Mouse (Mus musculus) G1E-ER4 (cell line): ENCODE measurements around the gene Rftn1. TPM values are rescaled to one million over a fixed set of nuclear protein-coding genes. Genes with fewer than 3 reads are reported as not detected.

ENCODE experiments used
- GATA1 ChIP-seq: IDR thresholded peaks from one replicate; pipeline ENCODE4 v1.8.0; 2012; ENCODE audit warnings: low read length, inconsistent platforms
- polyA plus RNA-seq: library from polyadenylated mRNA; stranded (reverse); fragments of >175 nt; gene quantifications from 2 replicates; pipeline ENCODE4 v1.2.3, GENCODE M21; 2012

The Rftn1 gene
- polyA plus RNA-seq, 1 experiment: not detected

GRCm38 (mm10) chr17:50208137-50209045 lies 17.9 kb upstream of the Rftn1 start:
- TF ChIP-seq GATA1: no peak

GRCm38 (mm10) chr17:50205152-50205782 lies 14.8 kb upstream of the Rftn1 start:
- no peak for TF ChIP-seq GATA1

GRCm38 (mm10) chr17:50201828-50202445 lies 11.5 kb upstream of the Rftn1 start:
- TF ChIP-seq GATA1: no peak

GRCm38 (mm10) chr17:50199075-50199850 lies 8.8 kb upstream of the Rftn1 start:
- TF ChIP-seq GATA1: no peak

GRCm38 (mm10) chr17:50197572-50197971 lies 7.1 kb upstream of the Rftn1 start:
- no peak for TF ChIP-seq GATA1

- no peak for TF ChIP-seq GATA1
Measured at GRCm38 (mm10) chr17:50196005-50196672, 5.7 kb upstream of the Rftn1 start.

GRCm38 (mm10) chr17:50195399-50195798 lies 4.9 kb upstream of the Rftn1 start:
- no peak for TF ChIP-seq GATA1

- TF ChIP-seq GATA1: no peak
Measured at GRCm38 (mm10) chr17:50194541-50194940, 4.1 kb upstream of the Rftn1 start.

- TF ChIP-seq GATA1: no peak
Measured at GRCm38 (mm10) chr17:50193653-50194052, 3.2 kb upstream of the Rftn1 start.

- no peak for TF ChIP-seq GATA1
Measured at GRCm38 (mm10) chr17:50192376-50192940, 2.0 kb upstream of the Rftn1 start.

- no peak for TF ChIP-seq GATA1
Measured at GRCm38 (mm10) chr17:50191318-50191957, 964 bp upstream of the Rftn1 start.

- TF ChIP-seq GATA1: no peak
Measured at GRCm38 (mm10) chr17:50189381-50190012, 977 bp downstream of the Rftn1 start.

- no peak for TF ChIP-seq GATA1
Measured at GRCm38 (mm10) chr17:50188662-50189345, 1.7 kb downstream of the Rftn1 start.

- TF ChIP-seq GATA1: no peak
Measured at GRCm38 (mm10) chr17:50185616-50186015, 4.9 kb downstream of the Rftn1 start.
